Mouse (Mus musculus): Measurements from ENCODE around the gene Adck1.
"Not testable (repeated sequence)": the region's sequence is repeated elsewhere in the genome, so short reads cannot be mapped to it uniquely, and the experiment has no call there.

Adck1 gene

GRCm38 (mm10) chr12:88360441-88361119 is at the start of gene Adck1:
Adck1 (plus strand) TSS chr12:88360554.
- DNase-seq (ENCODE audit: low read depth, low spot score), result peak; percentile 76

DNA sequence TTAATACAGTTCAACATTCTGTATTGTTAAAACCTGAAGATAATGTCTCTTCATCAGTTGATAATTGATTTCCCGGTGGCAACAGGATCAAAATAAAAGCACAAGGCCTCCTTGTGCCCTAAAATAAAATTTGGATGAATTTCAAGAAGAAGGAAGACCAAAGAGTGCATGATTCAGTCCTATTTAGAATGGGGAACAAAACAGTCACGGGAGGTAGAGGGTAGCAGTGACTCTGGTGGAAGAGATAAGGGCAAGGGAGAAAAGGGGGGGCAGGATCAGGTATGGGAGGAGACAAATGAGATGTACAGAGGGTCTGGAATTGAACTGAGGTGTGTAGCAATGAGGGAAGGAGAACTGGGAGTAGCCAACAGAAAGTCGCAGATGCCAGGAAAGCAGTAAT is 45.8 kb upstream of the Adck1 start:
- no peak for DNase-seq (ENCODE audit: low read depth, low spot score)

- DNase-seq (ENCODE audit: low read depth, low spot score), result not testable (repeated sequence)
Observed at GRCm38 (mm10) chr12:88323926-88324325, 36.4 kb upstream of the Adck1 start, which contains the start of gene Gm5039. Gm5039 (minus strand) TSS chr12:88324026.

- not testable (repeated sequence) for DNase-seq (ENCODE audit: low read depth, low spot score)
Observed at GRCm38 (mm10) chr12:88336662-88337413, 23.5 kb upstream of the Adck1 start.

DNA sequence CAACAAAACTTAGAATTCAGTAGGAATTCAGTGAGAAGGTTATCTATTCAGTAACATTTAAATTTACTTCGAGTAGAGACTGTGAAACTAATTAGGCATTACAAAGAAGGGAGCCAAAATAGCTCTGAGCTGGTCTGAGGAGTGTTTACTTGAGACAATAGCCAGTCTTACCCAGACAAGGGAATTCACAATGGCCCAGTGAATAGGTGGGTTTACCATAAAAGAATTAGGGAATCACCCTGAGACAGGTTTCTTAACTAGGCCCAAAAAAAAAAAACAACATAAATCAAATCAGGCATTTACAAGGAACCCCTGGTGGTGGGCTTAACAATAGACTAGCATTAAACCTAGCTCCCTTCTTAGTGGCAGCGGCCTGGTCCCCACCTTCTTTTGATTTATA is 19.1 kb upstream of the Adck1 start:
- not testable (repeated sequence) for DNase-seq (ENCODE audit: low read depth, low spot score)

GRCm38 (mm10) chr12:88354182-88354702 is 6.1 kb upstream of the Adck1 start:
- DNase-seq (ENCODE audit: low read depth, low spot score), result no peak

GRCm38 (mm10) chr12:88361120-88361445 is 729 bp downstream of the Adck1 start:
- DNase-seq (ENCODE audit: low read depth, low spot score), result no peak

DNA sequence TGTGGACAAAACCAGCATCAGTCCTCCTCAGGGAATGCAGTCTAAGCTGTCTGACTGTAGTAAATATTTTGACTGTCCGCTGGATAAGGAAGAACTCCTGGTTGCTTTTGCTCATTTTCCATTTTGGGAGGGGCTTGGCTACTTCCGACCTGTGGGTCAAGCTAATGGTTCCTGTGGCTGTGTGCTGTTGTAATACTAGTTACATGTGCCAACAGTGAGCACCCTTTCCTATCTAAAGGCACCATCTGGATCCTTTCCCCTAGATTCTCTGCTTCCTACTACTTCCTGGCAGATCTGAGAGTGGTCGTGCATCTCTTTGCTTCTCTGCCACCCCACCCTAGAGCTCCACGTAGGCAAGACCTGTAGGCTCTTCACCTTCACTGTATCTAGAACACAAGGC is 7.3 kb downstream of the Adck1 start:
- DNase-seq (ENCODE audit: low read depth, low spot score), result no peak

DNA sequence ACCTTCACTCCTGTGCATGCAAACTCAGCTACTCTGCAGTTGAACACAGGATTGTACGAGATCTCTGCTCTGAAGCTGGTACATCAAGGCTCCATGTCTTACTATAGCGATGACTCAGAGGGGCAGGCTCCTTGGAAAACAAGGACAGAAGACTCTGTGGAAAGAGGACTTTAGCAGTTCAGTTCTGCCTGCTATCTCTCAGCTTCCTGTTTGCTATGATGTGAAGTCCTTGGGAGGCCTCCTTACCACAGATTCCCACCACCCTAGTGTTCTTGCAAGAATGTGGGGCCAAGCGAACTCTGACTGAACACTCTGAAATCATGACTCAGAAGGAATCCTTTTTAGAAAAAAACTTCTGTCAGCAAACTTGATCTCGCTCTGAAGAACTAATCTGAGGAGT is 8.3 kb downstream of the Adck1 start:
- no peak for DNase-seq (ENCODE audit: low read depth, low spot score)

- not testable (repeated sequence) for DNase-seq (ENCODE audit: low read depth, low spot score)
Observed at GRCm38 (mm10) chr12:88369690-88370089, 9.3 kb downstream of the Adck1 start.

GRCm38 (mm10) chr12:88370321-88370720 is 10.0 kb downstream of the Adck1 start:
- not testable (repeated sequence) for DNase-seq (ENCODE audit: low read depth, low spot score)

GRCm38 (mm10) chr12:88372018-88372417 is 11.7 kb downstream of the Adck1 start:
- DNase-seq (ENCODE audit: low read depth, low spot score), result no peak

DNA sequence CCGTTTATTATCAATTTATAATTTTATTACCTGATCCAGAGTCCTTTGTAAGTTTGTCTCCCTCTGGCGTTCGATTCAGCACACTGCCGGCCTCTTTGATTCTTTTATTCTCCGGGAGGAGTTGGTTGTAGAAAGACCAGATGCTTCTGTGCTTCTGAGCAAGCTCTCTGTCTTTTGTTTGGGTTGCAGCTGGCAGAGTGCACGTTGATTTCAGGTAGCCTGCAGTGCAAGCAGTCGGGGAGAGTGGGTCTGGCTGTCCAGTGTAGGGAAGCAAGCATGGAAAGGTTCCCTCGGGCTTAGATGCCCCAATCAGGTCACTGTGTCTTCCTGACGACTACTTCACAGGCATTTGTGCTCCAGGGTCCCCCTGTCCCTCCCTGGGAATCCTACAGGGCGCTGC is 16.5 kb downstream of the Adck1 start:
- no peak for DNase-seq (ENCODE audit: low read depth, low spot score)

- no peak for DNase-seq (ENCODE audit: low read depth, low spot score)
Observed at GRCm38 (mm10) chr12:88378256-88378655, 17.9 kb downstream of the Adck1 start.

- no peak for DNase-seq (ENCODE audit: low read depth, low spot score)
Observed at GRCm38 (mm10) chr12:88388832-88389231, 28.5 kb downstream of the Adck1 start.

DNA sequence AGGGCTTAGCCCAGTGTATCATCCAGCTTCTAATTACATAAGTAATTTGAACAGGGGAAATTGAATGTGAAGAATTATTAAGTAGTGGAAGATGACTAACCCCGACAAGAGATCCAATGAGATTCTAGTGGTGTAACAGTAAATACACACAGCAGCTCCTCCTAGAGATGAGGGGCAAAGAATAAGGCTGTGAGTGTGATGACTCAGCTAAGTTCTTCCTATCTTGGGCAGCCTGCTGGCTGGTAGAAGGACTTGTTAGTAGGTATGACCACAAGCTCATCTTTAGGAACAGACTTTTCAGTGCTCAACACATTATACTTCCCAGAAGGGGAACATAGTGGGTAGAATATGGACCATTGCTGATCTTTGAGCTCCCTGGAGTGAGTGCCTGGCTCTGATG is 38.3 kb downstream of the Adck1 start:
- DNase-seq (ENCODE audit: low read depth, low spot score), result no peak

GRCm38 (mm10) chr12:88403541-88403940 is 43.2 kb downstream of the Adck1 start:
- DNase-seq (ENCODE audit: low read depth, low spot score), result no peak

GRCm38 (mm10) chr12:88405113-88405512 is 44.8 kb downstream of the Adck1 start:
- peak; percentile 26 for DNase-seq (ENCODE audit: low read depth, low spot score)

GRCm38 (mm10) chr12:88407996-88408322 is 47.6 kb downstream of the Adck1 start:
- no peak for DNase-seq (ENCODE audit: low read depth, low spot score)

DNA sequence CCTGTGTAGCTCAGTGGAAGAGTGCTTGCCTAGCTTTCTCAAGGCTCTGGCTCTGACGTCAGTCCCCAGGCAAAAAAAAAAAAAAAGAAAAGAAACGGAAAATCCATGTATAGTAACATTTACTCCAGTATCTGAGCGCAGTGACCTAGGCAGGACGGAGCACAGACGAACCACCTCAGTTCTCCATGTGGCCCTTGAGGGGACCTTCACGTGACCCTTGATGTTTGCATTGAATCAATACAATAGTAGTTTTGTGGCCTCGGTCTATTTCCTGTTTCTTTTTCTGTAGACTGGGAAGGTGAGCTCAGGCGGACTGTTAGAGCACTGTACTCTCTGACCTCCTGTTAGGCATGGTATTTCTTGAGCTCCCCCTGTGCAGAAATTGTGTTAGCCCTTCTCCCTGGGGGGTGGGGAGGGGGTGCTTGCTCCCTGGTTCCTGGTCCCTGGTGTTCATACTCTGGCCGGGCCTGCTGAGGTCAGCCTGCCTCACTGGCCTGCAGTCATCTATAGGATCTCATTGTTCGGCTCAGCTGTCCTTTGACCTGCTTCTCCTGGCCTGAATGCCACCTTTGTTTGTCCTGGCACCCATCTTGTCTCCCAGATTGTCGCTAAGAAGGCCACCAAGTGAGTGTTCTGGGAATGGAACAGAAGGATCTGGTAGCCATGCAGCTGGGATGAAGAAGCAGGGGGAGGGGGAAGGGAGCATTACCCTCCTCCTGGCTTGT is 48.1 kb downstream of the Adck1 start:
- no peak for DNase-seq (ENCODE audit: low read depth, low spot score)

- DNase-seq (ENCODE audit: low read depth, low spot score), result no peak
Observed at GRCm38 (mm10) chr12:88413239-88413638, 52.9 kb downstream of the Adck1 start.

- peak; percentile 25 for DNase-seq (ENCODE audit: low read depth, low spot score)
Observed at GRCm38 (mm10) chr12:88419912-88420621, 59.7 kb downstream of the Adck1 start.
